Mouse (Mus musculus): ENCODE data around the gene Adgre4.
"Not testable (repeated sequence)": the region's sequence is repeated elsewhere in the genome, so short reads cannot be mapped to it uniquely, and the experiment has no call there.

Gene Adgre4

DNA sequence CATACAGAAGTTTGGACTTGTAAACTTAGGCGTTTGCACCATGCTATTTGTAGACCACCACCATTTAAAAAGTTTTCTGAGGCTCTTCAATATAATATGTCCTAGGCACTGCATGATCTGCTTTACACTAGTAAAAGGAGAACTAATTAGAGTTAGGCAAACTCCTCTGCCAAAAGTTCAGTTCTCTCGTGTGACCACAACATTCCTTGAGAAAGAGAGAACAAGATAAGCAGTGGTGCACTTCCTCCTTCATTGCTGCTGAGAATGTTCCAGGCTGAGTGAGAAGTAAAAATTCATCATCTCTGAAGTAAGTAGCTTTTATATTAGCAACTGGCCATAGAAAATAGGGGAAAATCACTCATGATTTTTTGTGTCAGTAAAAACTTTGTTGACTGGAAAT is at the start of gene Adgre4:
Adgre4 (plus strand) TSS at position 199 of the 400 bp plus-strand sequence.
- DNase-seq = no peak

DNA sequence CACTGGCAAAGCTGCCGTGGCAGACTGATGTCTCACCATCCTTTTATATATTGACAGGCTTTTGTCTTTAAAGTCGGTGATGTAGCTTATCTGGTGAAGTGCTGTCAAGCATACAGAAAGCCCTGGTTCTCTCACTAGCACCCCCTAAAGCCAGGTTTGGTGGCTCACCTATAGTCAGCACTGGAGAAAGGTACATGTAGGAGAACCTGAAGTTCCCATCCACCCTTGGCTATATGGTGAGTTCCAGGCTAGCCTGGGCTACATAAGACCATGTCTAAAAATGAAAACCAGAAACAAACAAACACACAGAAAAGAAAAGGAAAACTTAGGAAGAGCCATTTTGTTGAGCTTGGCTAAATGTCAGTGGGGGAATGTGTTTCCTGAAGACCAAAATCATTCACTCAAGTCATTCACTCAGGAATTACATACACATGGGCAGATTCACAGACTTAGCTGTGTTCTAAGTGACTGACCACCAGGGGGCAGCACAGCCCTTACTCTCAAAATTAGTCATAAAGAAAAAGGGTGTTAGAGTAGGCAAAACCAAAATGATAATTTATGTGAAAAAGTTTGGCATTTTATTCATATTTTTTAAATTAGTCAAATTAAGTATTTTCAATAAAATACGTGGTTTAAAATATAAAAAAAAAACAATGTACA is 47.5 kb upstream of the Adgre4 start:
- peak; percentile 50 for DNase-seq

- no peak for DNase-seq
Observed at GRCm38 (mm10) chr17:55702865-55703264, 46.9 kb upstream of the Adgre4 start.

- peak; percentile 96 for DNase-seq
Observed at GRCm38 (mm10) chr17:55711984-55712811, 37.6 kb upstream of the Adgre4 start, which contains the start of gene Pot1b. Gene Pot1b, minus strand, starts transcription at chr17:55712628.

DNA sequence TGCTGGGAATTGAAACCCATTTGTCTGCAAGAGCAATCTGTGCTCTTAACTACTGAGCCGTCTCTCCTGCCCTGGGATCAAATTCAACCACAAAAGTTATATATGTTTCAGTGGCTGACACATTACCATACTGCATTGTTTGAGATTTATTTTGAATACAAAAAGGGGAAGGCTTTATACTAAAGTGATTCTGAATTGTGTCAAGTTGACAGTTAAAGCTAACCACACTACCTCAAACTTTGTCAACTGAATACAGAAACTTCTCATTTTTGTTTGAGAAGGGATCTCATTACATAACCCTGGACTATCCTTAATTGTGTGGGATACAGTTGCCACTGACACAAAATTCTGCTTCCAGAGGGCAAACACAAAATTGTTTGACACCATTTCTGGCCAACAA is 28.5 kb upstream of the Adgre4 start:
- DNase-seq = no peak

DNA sequence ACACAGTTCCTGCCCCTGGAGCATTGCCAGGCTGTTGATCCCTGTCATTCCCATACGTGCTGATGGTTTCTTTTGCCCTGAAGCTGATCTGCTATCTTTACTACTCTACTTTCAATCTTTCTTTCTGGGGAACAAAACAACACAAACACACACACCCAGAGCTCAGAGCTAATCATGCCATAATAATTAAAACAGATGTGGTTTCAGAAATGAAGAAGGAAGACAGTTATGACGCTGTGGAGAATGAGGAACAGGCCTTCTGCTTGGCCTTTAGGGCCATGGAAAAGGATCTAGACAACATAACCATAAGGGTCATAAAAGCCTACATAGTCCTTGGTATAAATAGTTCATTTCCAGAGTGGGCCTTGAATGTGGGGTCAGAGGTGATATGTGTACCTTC is 27.5 kb upstream of the Adgre4 start:
- no peak for DNase-seq

- no peak for DNase-seq
Observed at GRCm38 (mm10) chr17:55726193-55726592, 23.6 kb upstream of the Adgre4 start.

GRCm38 (mm10) chr17:55736675-55737074 is 13.1 kb upstream of the Adgre4 start:
- DNase-seq = no peak

DNA sequence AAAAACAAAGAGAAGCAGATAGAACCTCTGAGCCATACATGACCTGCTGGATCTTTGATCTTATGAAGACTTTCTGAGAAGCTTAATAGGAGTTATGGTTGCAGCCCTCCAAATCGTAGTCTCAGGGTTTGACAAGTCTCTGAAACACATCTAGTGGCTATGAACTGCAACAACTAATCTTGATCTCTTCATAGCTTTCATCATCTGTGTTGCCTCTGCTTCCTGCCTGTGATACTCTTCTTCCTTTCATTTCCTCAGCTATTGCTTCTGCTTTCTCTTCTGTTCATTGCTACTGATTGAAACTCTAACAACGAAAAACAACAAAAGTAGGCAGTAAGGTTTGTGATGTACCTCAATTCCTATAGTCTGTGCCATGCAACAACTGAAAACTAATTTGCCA is 1.4 kb downstream of the Adgre4 start:
- DNase-seq = no peak

- DNase-seq = no peak
Observed at GRCm38 (mm10) chr17:55813642-55814041, 63.9 kb downstream of the Adgre4 start.

DNA sequence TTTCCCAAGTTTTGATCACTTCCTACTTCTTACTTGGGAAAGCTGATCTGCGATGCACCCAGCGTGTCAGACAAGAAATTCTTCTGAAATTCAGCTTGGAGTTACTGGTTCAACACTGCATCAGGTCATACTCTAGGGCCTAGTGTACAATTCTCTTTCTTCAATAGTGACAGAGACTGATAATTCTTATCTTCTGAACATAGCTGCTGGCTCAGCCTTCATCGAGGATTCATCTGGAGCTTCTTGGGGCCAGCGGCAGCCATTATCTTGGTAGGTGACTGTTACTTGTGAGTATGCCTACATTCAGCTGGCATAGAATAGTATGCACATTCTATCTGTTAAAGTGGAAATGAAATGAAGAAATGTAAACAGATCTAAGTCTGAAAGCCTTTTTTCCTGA is 67.1 kb downstream of the Adgre4 start:
- no peak for DNase-seq

DNA sequence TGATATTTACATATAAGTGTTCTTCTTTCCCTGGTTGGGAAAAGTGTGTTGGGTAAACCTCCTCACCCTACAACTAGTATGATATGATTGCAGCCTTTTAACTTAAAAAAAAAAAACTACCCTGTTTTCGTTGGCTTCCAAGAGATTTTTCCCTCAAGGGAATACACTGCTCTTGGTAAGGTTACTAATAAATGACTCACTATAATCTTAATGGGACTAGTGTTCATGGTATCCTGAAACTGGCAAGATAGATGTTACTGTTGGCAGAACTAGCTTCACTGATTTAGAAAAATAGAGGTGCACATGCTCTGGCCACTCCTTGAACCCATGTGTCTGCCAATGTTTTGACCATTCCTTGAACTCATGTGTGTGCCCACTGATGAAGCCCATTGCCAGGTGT is 71.8 kb downstream of the Adgre4 start:
- no peak for DNase-seq

DNA sequence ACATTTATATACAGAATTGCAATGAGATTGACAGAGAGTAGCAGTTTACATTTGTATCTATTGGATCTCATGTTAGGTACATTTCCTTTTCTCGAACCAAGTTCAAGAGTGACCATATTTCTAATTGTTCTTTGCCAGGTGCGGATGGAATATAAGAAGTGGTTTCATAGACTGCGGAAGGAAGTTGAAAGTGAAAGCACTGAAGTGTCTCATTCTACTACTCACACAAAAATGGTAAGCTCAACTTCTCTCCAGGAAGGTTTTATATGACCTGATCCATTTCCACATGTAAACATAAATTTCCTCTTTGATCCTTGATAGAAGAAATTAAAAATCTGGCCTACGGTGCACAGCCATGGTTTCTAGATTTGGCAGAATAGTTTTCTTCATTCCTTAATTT is 93.3 kb downstream of the Adgre4 start:
- no peak for DNase-seq

- no peak for DNase-seq
Observed at GRCm38 (mm10) chr17:55877184-55877583, 127.4 kb downstream of the Adgre4 start.

DNA sequence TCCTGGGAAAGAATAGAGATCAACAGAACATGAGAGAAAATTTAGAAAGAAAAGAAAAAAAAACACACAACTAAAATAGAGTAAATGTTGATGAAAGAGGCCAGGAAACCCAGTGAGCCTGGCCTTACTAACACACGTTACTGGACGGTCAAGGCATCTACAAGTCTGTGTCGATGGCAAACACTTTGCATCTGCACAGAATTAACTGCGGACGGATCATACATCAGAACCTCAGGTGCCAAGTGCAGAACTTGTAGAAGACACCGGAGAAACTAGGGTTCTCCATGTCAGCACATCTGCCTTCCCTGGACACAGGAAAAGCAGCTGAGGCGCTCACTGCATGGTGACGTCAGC is 128.5 kb downstream of the Adgre4 start:
- DNase-seq = not testable (repeated sequence)

DNA sequence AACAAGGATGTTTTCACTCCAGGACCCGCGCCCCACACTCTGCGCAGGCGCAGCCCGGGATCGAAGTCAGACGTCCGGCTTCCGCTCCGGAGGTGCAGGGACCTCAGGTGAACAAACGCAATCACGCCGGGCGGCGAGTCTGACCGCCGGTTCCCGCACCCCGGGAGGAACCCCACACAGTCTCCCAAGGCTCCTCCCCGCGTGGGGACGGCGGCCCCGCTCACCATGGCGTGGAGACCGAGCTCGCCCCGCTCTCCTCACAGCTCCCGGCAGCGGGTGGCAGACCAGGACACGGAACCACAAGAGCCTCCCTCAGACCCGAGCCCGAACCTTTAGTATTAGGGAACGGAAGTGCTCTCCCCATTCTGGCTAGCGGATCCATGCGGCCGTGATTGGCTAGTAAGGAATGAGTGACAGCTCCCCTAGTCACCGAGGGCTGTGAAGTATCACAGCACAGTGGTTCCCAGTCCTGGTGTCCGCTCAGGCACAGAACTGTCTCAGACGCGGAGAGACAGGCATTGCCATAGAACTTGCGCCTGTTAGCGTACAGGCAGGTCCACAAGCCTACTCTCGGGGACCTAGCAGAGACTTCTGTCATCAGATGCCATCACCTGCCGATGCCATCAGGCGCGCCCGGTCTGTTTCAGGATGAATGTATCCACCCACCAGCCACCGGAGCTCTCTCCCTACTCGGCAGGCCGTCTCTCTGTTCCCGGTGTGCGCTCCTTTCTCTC is 129.0 kb downstream of the Adgre4 start, which contains the start of gene Zfp119a:
Zfp119a (minus strand) TSS at position 295 of the 734 bp plus-strand sequence.
- peak; percentile 90 for DNase-seq

- no peak for DNase-seq
Observed at GRCm38 (mm10) chr17:55883631-55884030, 133.8 kb downstream of the Adgre4 start.

DNA sequence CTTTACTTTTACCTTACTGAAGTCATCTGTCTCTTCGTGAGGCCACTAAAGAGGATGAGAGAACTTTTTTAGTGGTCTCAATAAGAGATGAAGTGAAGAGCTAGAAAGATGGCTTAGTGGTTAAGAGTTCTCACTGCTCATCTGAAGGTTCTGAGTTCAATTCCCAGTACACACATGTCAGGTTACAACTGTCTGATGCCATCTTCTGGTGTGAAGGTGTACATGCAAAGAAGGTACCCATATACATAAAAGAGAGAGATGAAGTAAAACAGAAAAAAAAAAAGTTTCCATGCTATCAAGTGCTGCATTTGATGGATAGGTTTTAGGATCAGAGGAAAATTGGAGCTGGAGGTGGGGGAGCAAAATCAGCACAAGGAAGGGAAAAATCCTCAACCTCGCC is 135.1 kb downstream of the Adgre4 start:
- DNase-seq = no peak

DNA sequence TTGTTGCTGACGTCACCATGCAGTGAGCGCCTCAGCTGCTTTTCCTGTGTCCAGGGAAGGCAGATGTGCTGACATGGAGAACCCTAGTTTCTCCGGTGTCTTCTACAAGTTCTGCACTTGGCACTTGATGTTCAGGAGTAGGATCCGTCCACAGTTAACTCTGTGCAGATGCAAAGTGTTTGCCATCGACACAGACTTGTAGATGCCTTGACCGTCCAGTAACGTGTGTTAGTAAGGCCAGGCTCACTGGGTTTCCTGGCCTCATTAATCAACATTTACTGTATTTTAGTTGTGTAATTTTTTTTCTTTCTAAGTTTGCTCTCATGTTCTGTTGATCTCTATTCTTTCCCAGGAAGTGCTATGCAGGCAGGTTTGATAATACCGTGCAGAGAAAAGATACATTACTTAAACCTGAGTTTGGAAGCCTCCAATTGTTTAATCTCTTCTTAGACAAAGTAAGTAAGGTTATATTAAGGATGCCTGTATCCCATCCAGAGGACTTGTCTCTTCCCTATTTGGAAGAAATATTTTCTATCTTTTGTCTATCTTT is 142.7 kb downstream of the Adgre4 start:
- DNase-seq = not testable (repeated sequence)

DNA sequence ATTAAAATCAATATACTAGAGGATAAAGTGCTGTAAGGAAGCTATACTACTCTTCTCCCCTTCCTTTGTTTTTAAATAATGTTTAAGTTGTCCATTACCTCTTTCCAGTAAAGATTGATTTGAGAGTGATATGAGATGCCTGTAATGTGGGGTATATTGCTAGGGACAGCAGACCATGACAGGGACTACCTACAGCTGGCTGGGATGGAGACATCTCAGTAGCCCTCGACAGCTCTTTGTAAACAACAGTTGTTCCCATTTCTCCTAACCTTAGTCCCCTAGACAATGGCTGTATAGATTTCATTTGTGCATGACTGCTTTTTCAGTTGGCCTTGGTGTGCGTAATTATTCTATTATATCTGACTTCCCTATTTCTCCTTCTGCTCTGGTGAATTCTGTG is 153.3 kb downstream of the Adgre4 start:
- DNase-seq = no peak
